Mouse (Mus musculus) cerebral cortex, adult 2 months (tissue): Measurements from ENCODE around the gene Celf5.

Experiments
- WGBS: fragments of 180-500 bp; shearing (Covaris S2); methylation state at CpG from one replicate; pipeline ENCODE4 v1.1.7; 2018; 5-methylcytosine and 5-hydroxymethylcytosine counted together

The Celf5 gene

GRCm38 (mm10) chr10:81497401-81498270 is 15.1 kb upstream of the Celf5 start:
- 76% methylated on average over 17 of the region's 17 CpGs for WGBS

DNA sequence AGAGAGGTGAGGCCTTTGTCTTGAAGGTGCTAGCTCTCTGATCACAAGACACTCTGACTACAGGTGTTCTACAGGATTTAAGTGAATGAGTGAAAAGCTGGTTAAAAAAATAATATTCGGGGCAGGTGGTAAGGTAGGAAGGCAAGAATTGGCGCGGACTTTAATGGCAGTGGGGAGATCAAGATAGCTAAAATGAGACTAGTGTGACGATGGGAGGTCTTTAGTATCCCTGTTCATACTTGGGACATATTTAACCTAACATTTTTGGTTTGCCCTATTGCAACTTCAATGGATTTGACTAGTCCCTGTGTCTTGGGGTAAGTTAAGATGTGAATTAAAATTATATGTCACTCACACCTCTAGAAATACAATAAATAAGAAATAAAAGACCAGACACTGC is 14.5 kb upstream of the Celf5 start:
- 16% methylated on average over 4 of the region's 4 CpGs for WGBS

DNA sequence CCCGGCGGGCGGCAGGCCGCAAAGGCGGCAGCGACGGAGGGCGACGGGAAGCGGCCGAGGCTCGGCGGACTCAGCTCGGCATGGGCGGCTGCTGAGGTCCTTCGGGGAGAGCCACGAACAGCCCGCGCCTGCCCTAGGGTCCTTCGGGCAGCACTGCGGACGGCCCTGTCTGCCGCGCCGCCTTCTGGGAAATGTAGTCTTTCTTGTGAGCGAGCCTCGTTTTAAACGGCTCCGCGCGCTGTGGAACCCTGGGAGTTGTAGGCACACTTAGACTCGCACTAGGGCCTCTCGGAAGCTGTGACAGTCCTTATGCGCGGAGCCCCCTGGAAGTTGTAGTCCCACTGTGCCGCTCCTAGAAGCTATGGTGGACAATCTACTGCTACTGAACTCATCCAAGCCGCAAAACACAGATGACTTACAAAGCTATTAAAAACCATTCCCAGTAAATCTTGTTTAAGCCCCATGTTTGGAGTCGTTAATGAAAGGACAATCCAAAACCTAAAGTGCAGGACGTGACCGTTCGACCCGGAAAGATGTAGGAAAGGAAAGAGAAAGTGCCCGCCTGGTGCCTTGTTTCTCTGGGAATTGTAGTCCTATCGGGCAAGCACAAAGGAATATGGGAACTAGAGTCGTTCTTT is 13.9 kb upstream of the Celf5 start, which contains the start of gene Ncln:
Ncln (minus strand) TSS at position 129 of the 638 bp plus-strand sequence.
- under 1% methylated on average over 43 of the region's 45 CpGs for WGBS

DNA sequence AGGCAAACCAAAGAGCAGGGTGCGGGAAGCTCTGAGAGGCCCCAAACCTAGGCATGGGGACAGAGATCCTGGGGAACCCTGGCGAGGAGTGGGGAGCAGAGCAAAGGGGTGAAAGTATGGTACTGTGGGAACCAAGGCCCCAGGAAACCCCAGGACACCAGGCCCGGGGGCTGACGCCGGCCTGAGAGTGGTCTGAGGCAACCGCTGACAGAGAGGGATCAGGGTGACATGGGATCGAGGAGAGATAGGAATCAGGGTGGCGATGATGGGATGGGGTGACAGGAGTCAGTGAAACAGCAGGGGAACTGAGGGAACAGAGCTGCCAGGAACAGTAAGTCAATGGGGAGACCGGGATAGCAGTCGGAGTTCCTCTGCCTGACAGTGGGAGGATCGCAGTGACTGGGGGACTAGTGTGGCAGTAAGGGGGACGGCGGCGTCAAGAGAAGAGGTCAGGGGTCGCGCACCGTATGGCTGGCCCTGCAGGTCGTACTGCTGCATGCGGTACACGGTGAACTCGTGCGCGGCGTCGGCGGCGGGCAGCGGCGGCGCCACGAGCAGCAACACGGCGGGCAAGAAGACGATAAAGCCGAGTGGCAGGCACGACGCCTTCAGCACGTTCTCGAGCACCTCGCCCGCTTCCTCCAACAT is 13.2 kb upstream of the Celf5 start:
- 1% methylated on average over 41 of the region's 41 CpGs for WGBS

DNA sequence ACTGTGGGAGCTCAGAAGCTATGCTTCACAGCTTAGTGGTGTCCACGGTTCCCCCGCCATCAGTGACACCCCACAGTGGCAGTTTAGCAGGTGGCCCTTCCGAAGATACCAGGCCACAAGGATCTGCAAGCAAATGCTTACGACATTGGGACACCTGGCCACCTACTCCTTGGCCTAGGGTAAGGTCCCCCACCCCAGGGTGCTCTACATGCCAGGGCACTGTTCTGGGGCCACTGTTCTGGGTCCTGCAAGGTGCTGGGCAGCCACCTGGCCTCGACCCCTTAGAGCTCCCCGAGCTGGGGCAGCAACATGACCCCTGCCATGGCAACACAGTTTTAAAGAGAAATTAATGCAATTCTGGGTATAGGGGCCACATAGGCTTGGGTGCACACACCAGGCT is 12.6 kb upstream of the Celf5 start:
- WGBS = 73% methylated on average over 6 of the region's 6 CpGs

- 83% methylated on average over 11 of the region's 11 CpGs for WGBS
These were observed 11.9 kb upstream of the Celf5 start for GRCm38 (mm10) chr10:81494260-81495041.

- WGBS = 77% methylated on average over 8 of the region's 8 CpGs
These were observed 11.2 kb upstream of the Celf5 start for GRCm38 (mm10) chr10:81493601-81494220.

DNA sequence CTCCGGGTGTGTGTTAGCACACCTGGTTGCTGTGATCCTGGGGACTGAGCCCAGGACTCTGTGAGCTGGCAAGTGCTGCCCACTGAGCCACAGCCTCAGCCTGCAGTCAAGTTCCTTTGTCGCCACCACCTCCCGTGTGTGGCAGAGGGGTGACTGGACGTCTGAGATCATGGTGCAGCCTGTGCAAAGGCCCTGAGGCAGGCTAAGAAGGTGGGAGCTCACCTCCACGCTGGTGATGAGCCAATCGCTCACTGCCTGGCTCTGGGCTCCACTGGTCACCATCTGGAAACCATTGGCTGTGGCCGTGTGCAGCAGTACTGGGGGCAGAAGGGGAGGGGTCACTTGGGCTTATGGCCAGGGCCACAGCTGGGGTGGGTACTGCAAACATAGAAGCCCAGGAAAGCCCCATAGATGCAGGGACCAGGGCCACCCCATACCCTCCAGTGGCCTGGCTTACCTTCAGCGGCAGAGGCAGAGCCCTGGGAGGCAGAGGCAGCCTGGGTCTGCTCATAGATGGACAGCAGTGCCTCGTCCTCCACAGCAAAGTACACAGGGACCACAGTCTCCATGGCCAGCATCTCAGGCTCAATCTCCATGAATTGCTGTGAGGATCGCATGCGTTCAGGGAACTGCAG is 10.2 kb upstream of the Celf5 start:
- WGBS = 89% methylated on average over 11 of the region's 11 CpGs

GRCm38 (mm10) chr10:81491018-81491417 is 8.5 kb upstream of the Celf5 start:
- WGBS = 93% methylated on average over 9 of the region's 9 CpGs

DNA sequence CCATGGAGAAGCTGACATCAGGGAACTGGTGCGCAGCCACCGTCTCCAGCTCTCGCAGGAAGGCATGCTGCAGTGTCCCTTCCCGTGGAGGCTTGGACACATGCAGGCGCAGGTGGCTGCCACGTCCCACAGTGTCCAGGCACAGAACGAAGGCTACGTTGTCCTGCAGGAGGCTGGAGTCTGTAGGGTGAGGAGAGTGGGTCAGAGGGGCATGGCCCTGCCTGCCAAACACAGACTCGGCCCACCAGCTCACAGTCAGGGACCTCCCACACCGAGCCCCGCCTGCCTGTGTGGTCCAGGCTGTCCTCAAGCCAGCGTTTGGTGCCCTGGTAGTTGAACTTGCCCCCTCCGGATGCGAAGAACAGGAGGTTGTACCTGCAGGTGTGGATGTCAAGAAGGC is 7.4 kb upstream of the Celf5 start:
- WGBS = 79% methylated on average over 14 of the region's 14 CpGs

- 73% methylated on average over 11 of the region's 11 CpGs for WGBS
These were observed 5.6 kb upstream of the Celf5 start for GRCm38 (mm10) chr10:81488081-81488480.

DNA sequence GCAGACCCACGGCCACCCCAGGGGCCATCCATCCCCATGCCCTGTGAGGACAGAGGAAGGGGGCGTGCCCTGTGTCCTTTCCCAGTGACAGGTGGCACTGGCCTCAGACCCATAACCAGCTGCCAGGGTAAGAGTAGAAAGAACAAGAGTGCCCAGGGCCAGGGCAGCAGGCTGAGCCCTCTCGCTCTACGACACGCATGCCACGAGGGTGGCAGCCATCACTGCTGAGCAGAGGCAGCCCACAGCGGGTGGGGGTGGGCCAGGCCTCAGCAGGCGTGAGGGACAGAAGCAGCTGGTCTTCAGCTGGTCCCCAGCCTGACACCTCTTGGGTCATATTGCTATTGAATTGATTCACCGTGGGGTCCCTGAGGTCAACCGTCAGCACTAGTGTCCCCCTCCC is 4.0 kb upstream of the Celf5 start:
- 88% methylated on average over 10 of the region's 10 CpGs for WGBS

GRCm38 (mm10) chr10:81485479-81486018 is 3.0 kb upstream of the Celf5 start:
- WGBS = 63% methylated on average over 7 of the region's 7 CpGs

- WGBS = 14% methylated on average over 2 of the region's 2 CpGs
These were observed 2.5 kb upstream of the Celf5 start for GRCm38 (mm10) chr10:81485060-81485449.

DNA sequence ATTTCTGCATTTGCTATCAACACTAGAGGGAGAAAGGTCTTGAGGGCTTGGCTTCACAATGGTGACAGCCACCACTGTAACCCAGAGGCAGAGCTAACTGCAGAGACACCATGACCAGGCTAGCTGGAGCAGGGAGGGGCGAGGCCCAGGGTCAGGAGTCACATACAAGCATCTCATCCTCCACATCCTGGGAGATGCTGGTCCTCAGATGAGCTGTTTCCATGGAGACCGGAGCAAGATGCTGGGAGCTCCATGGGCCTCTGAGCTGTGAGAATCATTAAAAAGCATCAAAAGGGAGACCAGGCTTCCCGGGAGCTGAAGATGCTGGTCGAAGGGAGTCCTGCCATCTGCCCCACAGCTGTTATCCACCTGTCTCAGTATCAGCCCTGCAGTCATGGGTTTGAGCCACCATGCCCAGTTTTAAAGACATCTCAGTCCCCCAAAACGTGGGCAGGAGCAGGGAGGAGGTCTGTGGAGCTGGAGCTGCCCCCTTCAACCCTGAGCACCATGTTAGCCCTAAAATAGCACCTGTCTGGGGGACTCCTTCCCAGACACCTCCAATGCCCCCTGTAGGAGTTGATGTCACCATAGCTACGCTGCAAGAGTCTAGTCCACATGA is 2.0 kb upstream of the Celf5 start:
- 37% methylated on average over 6 of the region's 6 CpGs for WGBS

- 8% methylated on average over 9 of the region's 9 CpGs for WGBS
These were observed 1.5 kb upstream of the Celf5 start for GRCm38 (mm10) chr10:81483983-81484382.

- 2% methylated on average over 35 of the region's 35 CpGs for WGBS
These were observed 640 bp downstream of the Celf5 start for GRCm38 (mm10) chr10:81481605-81482532.

- WGBS = 60% methylated on average over 10 of the region's 10 CpGs
These were observed 8.0 kb downstream of the Celf5 start for GRCm38 (mm10) chr10:81474461-81474860.

DNA sequence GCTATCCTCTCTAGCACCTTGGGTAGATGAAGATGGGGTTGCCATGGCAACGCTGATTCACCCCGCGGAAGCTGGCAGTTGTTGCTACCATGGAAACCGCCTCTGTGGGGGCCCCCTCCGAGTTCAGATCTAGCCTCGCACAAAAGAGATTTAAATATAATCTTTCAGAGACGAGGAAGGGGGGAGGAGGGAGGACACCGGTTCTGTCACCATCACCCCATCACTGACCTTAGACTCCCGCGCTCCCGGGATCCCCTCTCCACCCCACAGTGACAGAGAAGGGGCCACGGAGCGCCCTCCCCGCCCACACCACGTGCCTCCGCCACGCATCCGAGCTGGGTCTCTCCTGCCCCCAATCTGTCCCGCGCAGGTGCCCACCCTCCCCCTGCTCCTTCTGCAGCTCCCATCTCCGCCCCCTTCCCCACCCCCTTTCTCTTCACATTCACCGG is 9.5 kb downstream of the Celf5 start:
- WGBS = 3% methylated on average over 20 of the region's 22 CpGs
